Mouse (Mus musculus) liver, embryonic 11.5 days (tissue): ENCODE measurements around the gene Sf1. TPM values are rescaled to one million over a fixed set of nuclear protein-coding genes. Genes with fewer than 3 reads are reported as not detected.

Source experiments
- ATAC-seq: fragments of 200-750 bp; cut with Nextera tagmentation; replicated peaks from 2 replicates; pipeline ENCODE4 v1.8.0; 2017; ENCODE audit warnings: moderate number of reproducible peaks, mild to moderate bottlenecking, moderate TSS enrichment, moderate library complexity; ENCODE audit not compliant: low FRiP score
- DNase-seq: peaks from one replicate; pipeline ENCODE4 v3.0.0-alpha.2; 2017; ENCODE audit warnings: low spot score
- H3K27ac ChIP-seq: fragments of 300-500 bp; sonication (generic); 2 replicates; pipeline ENCODE4 v1.5.1; 2014; ENCODE audit warnings: mild to moderate bottlenecking, low read depth, low read length, control low read depth
- H3K27me3 ChIP-seq: fragments of 300-500 bp; sonication (generic); replicated peaks from 2 replicates; pipeline ENCODE4 v1.6.1; 2014; ENCODE audit warnings: low read length, mixed read lengths; ENCODE audit not compliant: control insufficient read depth, insufficient read depth
- H3K36me3 ChIP-seq: fragments of 300-500 bp; sonication (generic); 2 replicates; pipeline ENCODE4 v1.6.1; 2014; ENCODE audit warnings: mild to moderate bottlenecking, low read length, moderate library complexity, mixed read lengths; ENCODE audit not compliant: control insufficient read depth, insufficient read depth
- H3K4me1 ChIP-seq: fragments of 300-500 bp; sonication (generic); replicated peaks from 2 replicates; pipeline ENCODE4 v1.6.1; 2014; ENCODE audit warnings: low read length, mixed read lengths; ENCODE audit not compliant: control insufficient read depth, insufficient read depth
- H3K4me2 ChIP-seq: fragments of 300-500 bp; sonication (generic); 2 replicates; pipeline ENCODE4 v1.6.1; 2014; ENCODE audit warnings: mild to moderate bottlenecking, control low read depth, moderate library complexity
- H3K4me3 ChIP-seq: fragments of 300-500 bp; sonication (generic); 2 replicates; pipeline ENCODE4 v1.5.1; 2014; ENCODE audit warnings: low read depth, low read length, control low read depth
- H3K9ac ChIP-seq: fragments of 300-500 bp; sonication (generic); 2 replicates; pipeline ENCODE4 v1.6.1; 2014; ENCODE audit warnings: low read depth, low read length, control low read depth
- H3K9me3 ChIP-seq: fragments of 300-500 bp; sonication (generic); 2 replicates; pipeline ENCODE4 v1.6.1; 2016; ENCODE audit warnings: low read length, inconsistent platforms, mixed read lengths; ENCODE audit not compliant: control insufficient read depth
- WGBS: fragments of 180-500 bp; shearing (Covaris S2); extraction: QIAGEN DNeasy Blood & Tissue Kit; methylation state at CpG from one replicate; pipeline ENCODE4 v1.1.7; 2014; 5-methylcytosine and 5-hydroxymethylcytosine counted together
- polyA plus RNA-seq: library from polyadenylated mRNA; unstranded; fragments of >200 nt; fragmentation: Nextera tagmentation; extraction: Ambion mirVana; gene quantifications from 2 replicates; pipeline ENCODE4 v1.2.1, GENCODE M21; 2014

The Sf1 gene
- polyA plus RNA-seq, 1 experiment from 2014 or later: 203 TPM

- DNase-seq: no peak
- Histone ChIP-seq H3K27me3 (no peaks in the 10 kb centered on the region), H3K27ac (no peak overlapping the region), H3K4me1 (peaks cover 5% of the 10 kb centered on the region; the same call in 1 of the 2 replicates), H3K9me3 (no peaks in the 10 kb centered on the region), H3K4me2 (no peak overlapping the region), H3K4me3 (no peak overlapping the region), H3K36me3 (no peaks in the 10 kb centered on the region; the same call in 1 of the 2 replicates), H3K9ac (no peak overlapping the region)
- 83% methylated on average over 5 of the region's 5 CpGs for whole genome bisulfite sequencing
- ATAC-seq: no peak
Observed at GRCm38 (mm10) chr19:6409936-6410335, 46.4 kb downstream of the Sf1 start.

- peaks cover 3% of the 10 kb centered on the region; the same call in 1 of the 2 replicates for H3K27me3 ChIP-seq
Observed at GRCm38 (mm10) chr19:6412798-6413197, 49.3 kb downstream of the Sf1 start.

GRCm38 (mm10) chr19:6415454-6415853 is 52.0 kb downstream of the Sf1 start:
- peaks cover 29% of the 10 kb centered on the region for H3K27me3 ChIP-seq
- H3K4me3 ChIP-seq: no peak overlapping the region
- DNase-seq (no peak), ATAC-seq (0 out of 2 replicates have a peak, but pooled peaks have one; percentile 34)
- no peaks in the 10 kb centered on the region for H3K36me3 ChIP-seq
- WGBS: 11% methylated on average over 6 of the region's 6 CpGs
- H3K4me1 ChIP-seq: peaks cover 24% of the 10 kb centered on the region
- no peaks in the 10 kb centered on the region for H3K9me3 ChIP-seq
- H3K27ac ChIP-seq: no peak overlapping the region
- H3K4me2 ChIP-seq: no peak overlapping the region; the same call in 1 of the 2 replicates
- H3K9ac ChIP-seq: no peak overlapping the region

More at GRCm38 (mm10) chr19:6412798-6413197, 49.3 kb downstream of the Sf1 start:
- Histone ChIP-seq H3K9me3 (no peaks in the 10 kb centered on the region), H3K4me2 (no peak overlapping the region), H3K4me3 (no peak overlapping the region), H3K4me1 (peaks cover 22% of the 10 kb centered on the region), H3K27ac (no peak overlapping the region), H3K9ac (no peak overlapping the region), H3K36me3 (no peaks in the 10 kb centered on the region)
- 67% methylated on average over 14 of the region's 14 CpGs for WGBS
- ATAC-seq (no peak), DNase-seq (no peak)

- no peak overlapping the region for H3K27ac ChIP-seq
- H3K4me3 ChIP-seq: no peak overlapping the region
- ATAC-seq: no peak
- H3K4me1 ChIP-seq: peaks cover 24% of the 10 kb centered on the region
- H3K9me3 ChIP-seq: no peaks in the 10 kb centered on the region
- no peak for DNase-seq
- H3K27me3 ChIP-seq: peaks cover 37% of the 10 kb centered on the region
- H3K9ac ChIP-seq: no peak overlapping the region
- WGBS: 21% methylated on average over 9 of the region's 9 CpGs
- H3K36me3 ChIP-seq: no peaks in the 10 kb centered on the region
- no peak overlapping the region for H3K4me2 ChIP-seq
Observed at GRCm38 (mm10) chr19:6416124-6416770, 52.8 kb downstream of the Sf1 start.

- H3K4me3 ChIP-seq: no peak overlapping the region
- no peak overlapping the region for H3K9ac ChIP-seq
- ATAC-seq (no peak), DNase-seq (no peak)
- no peaks in the 10 kb centered on the region for H3K36me3 ChIP-seq
- no peak overlapping the region for H3K4me2 ChIP-seq
- no peak overlapping the region for H3K27ac ChIP-seq
- 64% methylated on average over 12 of the region's 12 CpGs for WGBS
- H3K4me1 ChIP-seq: peaks cover 24% of the 10 kb centered on the region
- H3K9me3 ChIP-seq: no peaks in the 10 kb centered on the region
- peaks cover 44% of the 10 kb centered on the region for H3K27me3 ChIP-seq
Observed at GRCm38 (mm10) chr19:6416894-6417761, 53.6 kb downstream of the Sf1 start.

- Histone ChIP-seq H3K4me3 (peak within 1 kb of the TSS; percentile 48), H3K4me2 (peak within 1 kb of the TSS; percentile 84), H3K9ac (no peak within 1 kb of the TSS), H3K4me1 (peaks cover 24% of the 10 kb centered on the region), H3K27me3 (peaks cover 56% of the 10 kb centered on the region), H3K9me3 (no peaks in the 10 kb centered on the region), H3K27ac (no peak within 1 kb of the TSS), H3K36me3 (no peaks in the 10 kb centered on the region)
- WGBS: 1% methylated on average over 44 of the region's 46 CpGs
- DNase-seq: peak; percentile 83
- ATAC-seq: peak; percentile 75
Observed at GRCm38 (mm10) chr19:6418233-6418879, 54.9 kb downstream of the Sf1 start, which contains the start of gene Nrxn2. Nrxn2 (plus strand) TSS chr19:6418731.

- H3K4me2 ChIP-seq: no peak overlapping the region; the same call in 1 of the 2 replicates
- DNase-seq: no peak
- peaks cover 24% of the 10 kb centered on the region for H3K4me1 ChIP-seq
- H3K4me3 ChIP-seq: no peak overlapping the region
- no peak for ATAC-seq
- 8% methylated on average over 20 of the region's 23 CpGs for WGBS
- H3K27ac ChIP-seq: no peak overlapping the region
- H3K27me3 ChIP-seq: peaks cover 62% of the 10 kb centered on the region
- H3K9ac ChIP-seq: no peak overlapping the region
- H3K36me3 ChIP-seq: no peaks in the 10 kb centered on the region
- no peaks in the 10 kb centered on the region for H3K9me3 ChIP-seq
Observed at GRCm38 (mm10) chr19:6418984-6419692, 55.6 kb downstream of the Sf1 start.

GRCm38 (mm10) chr19:6419805-6420310 is 56.4 kb downstream of the Sf1 start:
- peaks cover 69% of the 10 kb centered on the region for H3K27me3 ChIP-seq
- no peak for DNase-seq
- no peaks in the 10 kb centered on the region for H3K36me3 ChIP-seq
- ATAC-seq: no peak
- WGBS: 42% methylated on average over 9 of the region's 9 CpGs
- H3K4me2 ChIP-seq: no peak overlapping the region
- H3K27ac ChIP-seq: no peak overlapping the region
- H3K4me1 ChIP-seq: peaks cover 23% of the 10 kb centered on the region
- no peak overlapping the region for H3K9ac ChIP-seq
- H3K4me3 ChIP-seq: no peak overlapping the region
- no peaks in the 10 kb centered on the region for H3K9me3 ChIP-seq
